Mouse (Mus musculus) liver, adult 2 months (tissue): Measurements from ENCODE around the gene Mertk. TPM values are rescaled to one million over a fixed set of nuclear protein-coding genes. Genes with fewer than 3 reads are reported as not detected.
A peak's percentile ranks its signal among the peaks of the same experiment; 100 is the strongest.

ENCODE experiments used
- DNase-seq: peaks from one replicate; pipeline ENCODE4 v3.0.0-alpha.2; 2011; ENCODE audit warnings: low read depth, low spot score; ENCODE audit errors: extremely low read depth
- H3K27ac ChIP-seq: fragments of 200-500 bp; replicated peaks from 2 replicates; pipeline ENCODE4 v1.5.1; 2012; ENCODE audit warnings: low read depth, mild to moderate bottlenecking, control low read depth, inconsistent platforms, low read length; ENCODE audit not compliant: insufficient read depth
- H3K27me3 ChIP-seq: fragments of 200-500 bp; 2 replicates; pipeline ENCODE4 v1.6.1; 2012; ENCODE audit warnings: mild to moderate bottlenecking, moderate library complexity, low read length, inconsistent platforms; ENCODE audit not compliant: control insufficient read depth, insufficient read depth
- H3K36me3 ChIP-seq: fragments of 200-500 bp; 2 replicates; pipeline ENCODE4 v1.6.1; 2012; ENCODE audit warnings: low read length, inconsistent platforms; ENCODE audit not compliant: control insufficient read depth, insufficient read depth
- H3K4me1 ChIP-seq: fragments of 200-500 bp; 2 replicates; pipeline ENCODE4 v1.6.1; 2011; ENCODE audit warnings: low read length; ENCODE audit not compliant: control insufficient read depth, insufficient read depth
- H3K4me3 ChIP-seq: fragments of 200-500 bp; 2 replicates; pipeline ENCODE4 v1.5.1; 2011; ENCODE audit warnings: low read depth, mild to moderate bottlenecking, control low read depth, low read length, moderate library complexity; ENCODE audit not compliant: insufficient read depth
- H3K79me2 ChIP-seq: fragments of 200-500 bp; 2 replicates; pipeline ENCODE4 v1.6.1; 2012; ENCODE audit warnings: inconsistent platforms, mild to moderate bottlenecking, low read length, moderate library complexity; ENCODE audit not compliant: control insufficient read depth, insufficient read depth
- H3K9ac ChIP-seq: fragments of 200-500 bp; 2 replicates; pipeline ENCODE4 v1.6.1; 2012; ENCODE audit warnings: low read depth, mild to moderate bottlenecking, control low read depth, inconsistent platforms, low read length
- CTCF ChIP-seq: fragments of 200-500 bp; IDR thresholded peaks from 2 replicates; pipeline ENCODE4 v1.5.1; 2011; ENCODE audit warnings: low read depth, low read length, control low read depth
- POLR2A ChIP-seq: fragments of 200-500 bp; IDR thresholded peaks from 2 replicates; pipeline ENCODE4 v1.6.1; 2011; ENCODE audit warnings: low read length, control low read depth; ENCODE audit not compliant: insufficient read depth; ENCODE audit errors: extremely low read depth
- WGBS: fragments of 180-500 bp; shearing (Covaris S2); methylation state at CpG from one replicate; pipeline ENCODE4 v1.1.7; 2018; 5-methylcytosine and 5-hydroxymethylcytosine counted together
- polyA plus RNA-seq: library from polyadenylated mRNA; depleted of rRNA; stranded (reverse); fragments of >200 nt; gene quantifications from 2 replicates; pipeline ENCODE4 v1.2.3, GENCODE M21; 2012; rRNA removed
- total RNA-seq: library from RNA; depleted of rRNA; stranded (reverse); fragments of >200 nt; gene quantifications from 2 replicates; pipeline ENCODE4 v1.2.3, GENCODE M21; 2014; rRNA removed

The Mertk gene
- total RNA-seq = 16.5 and 17.0 TPM in 2 replicates
- polyA plus RNA-seq = 3.0 and 3.8 TPM in 2 replicates

DNA sequence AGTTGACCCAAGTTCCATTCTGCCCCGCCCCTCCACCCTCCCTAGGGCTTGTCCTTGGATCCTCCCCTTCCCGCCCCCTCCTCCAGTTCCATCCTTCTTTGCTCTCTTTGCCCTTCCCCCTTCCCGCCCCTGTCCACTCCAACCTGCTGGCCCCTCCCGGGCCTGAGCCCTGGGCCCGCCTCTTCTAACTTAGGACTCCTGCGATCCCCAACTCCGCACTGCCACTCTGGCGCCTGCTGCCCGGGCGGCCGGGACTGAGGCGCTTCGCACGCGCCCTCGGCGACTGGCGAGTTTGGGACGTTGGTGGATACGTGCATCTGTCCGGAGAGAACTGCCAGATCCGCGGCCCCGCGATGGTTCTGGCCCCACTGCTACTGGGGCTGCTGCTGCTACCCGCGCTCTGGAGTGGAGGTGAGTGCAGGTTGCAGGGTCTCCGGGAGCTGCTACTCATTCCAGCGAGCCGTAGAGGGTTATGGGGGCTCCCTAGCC is at the start of gene Mertk:
TSS of gene Mertk (plus strand) at position 264 of the 489 bp plus-strand sequence.
- peak within 1 kb of the TSS; percentile 79 for H3K4me3 ChIP-seq
- H3K9ac ChIP-seq = peak within 1 kb of the TSS; percentile 77
- peak within 1 kb of the TSS; percentile 90 for H3K27ac ChIP-seq
- no peaks in the 10 kb centered on the region for H3K27me3 ChIP-seq
- H3K4me1 ChIP-seq = peaks cover 2% of the 10 kb centered on the region
- DNase-seq = peak; percentile 91
- under 1% methylated on average over 29 of the region's 30 CpGs for WGBS
- H3K79me2 ChIP-seq = peaks cover 11% of the 10 kb centered on the region; the same call in 1 of the 2 replicates
- no peak for TF ChIP-seq CTCF
- peak; percentile 99 for TF ChIP-seq POLR2A
- H3K36me3 ChIP-seq = no peaks in the 10 kb centered on the region

DNA sequence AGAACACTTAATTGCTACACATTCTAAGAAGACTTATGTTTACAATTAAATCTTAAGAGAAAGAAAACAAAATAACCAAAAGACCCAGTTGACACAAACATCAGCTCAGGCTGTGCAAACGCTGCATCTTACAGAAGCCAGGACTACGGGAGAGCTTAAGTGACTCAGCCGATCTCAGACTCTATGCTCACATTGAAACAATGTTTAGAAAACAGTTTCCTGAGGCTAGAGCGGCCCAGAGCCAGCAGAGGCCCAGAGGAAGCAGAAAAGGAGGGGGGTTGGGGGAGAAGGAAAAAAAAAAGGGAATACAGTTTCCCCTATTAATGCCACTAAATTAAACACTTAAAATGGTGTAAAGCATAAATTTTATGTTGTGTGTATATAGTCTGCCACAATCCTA is 18.1 kb upstream of the Mertk start:
- no peak overlapping the region for H3K9ac ChIP-seq
- no peak overlapping the region for H3K27ac ChIP-seq
- peaks cover 37% of the 10 kb centered on the region for H3K36me3 ChIP-seq
- H3K79me2 ChIP-seq = no peaks in the 10 kb centered on the region; the same call in 1 of the 2 replicates
- no peaks in the 10 kb centered on the region for H3K27me3 ChIP-seq
- 70% methylated on average over 4 of the region's 4 CpGs for WGBS
- H3K4me3 ChIP-seq = no peak overlapping the region
- no peak for DNase-seq
- H3K4me1 ChIP-seq = no peaks in the 10 kb centered on the region
- no peak for TF ChIP-seq CTCF
- TF ChIP-seq POLR2A = no peak

DNA sequence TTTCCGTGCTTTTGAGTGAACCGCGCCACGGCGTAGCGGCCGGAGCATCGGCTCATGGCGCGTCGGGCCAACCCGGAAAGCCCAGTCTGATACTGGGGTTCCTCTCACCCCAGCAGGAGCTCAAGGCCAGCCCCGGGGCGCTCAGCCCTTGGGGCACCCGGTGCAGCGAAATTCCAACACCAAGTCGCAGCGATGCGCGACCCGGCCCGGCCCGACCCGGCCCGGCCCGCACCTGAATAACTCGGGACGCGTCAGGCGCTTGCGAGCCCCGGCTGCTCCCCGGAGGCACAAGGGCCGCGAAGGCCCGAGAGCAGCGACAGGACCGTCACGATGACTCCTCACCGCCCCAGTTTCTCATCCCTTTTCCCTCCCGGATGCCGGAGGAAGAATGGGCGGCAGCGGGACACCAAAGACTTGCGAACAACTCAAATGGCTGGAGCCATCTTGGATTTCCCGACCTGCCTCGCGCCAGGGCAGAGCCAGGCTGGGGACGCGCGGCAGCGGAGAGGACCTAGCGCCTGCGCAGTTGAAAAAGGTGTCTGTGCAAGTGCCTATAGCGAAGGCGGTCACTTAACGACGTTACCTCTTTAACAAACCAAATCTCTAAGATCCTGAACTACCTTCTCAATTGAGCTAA is 11.7 kb upstream of the Mertk start, which contains the start of gene Anapc1:
TSS of gene Anapc1 (minus strand) at position 471 of the 637 bp plus-strand sequence.
- Histone ChIP-seq H3K27ac (peak within 1 kb of the TSS; percentile 62), H3K4me3 (peak within 1 kb of the TSS; percentile 94), H3K4me1 (peaks cover 4% of the 10 kb centered on the region; the same call in 1 of the 2 replicates), H3K9ac (peak within 1 kb of the TSS; percentile 97), H3K27me3 (no peaks in the 10 kb centered on the region), H3K36me3 (peaks cover 8% of the 10 kb centered on the region; the same call in 1 of the 2 replicates), H3K79me2 (peaks cover 4% of the 10 kb centered on the region; the same call in 1 of the 2 replicates)
- WGBS = under 1% methylated on average over 58 of the region's 58 CpGs
- TF ChIP-seq POLR2A (peak; percentile 58; the same call in 1 of the 2 replicates), CTCF (no peak)
- DNase-seq = peak; percentile 86

DNA sequence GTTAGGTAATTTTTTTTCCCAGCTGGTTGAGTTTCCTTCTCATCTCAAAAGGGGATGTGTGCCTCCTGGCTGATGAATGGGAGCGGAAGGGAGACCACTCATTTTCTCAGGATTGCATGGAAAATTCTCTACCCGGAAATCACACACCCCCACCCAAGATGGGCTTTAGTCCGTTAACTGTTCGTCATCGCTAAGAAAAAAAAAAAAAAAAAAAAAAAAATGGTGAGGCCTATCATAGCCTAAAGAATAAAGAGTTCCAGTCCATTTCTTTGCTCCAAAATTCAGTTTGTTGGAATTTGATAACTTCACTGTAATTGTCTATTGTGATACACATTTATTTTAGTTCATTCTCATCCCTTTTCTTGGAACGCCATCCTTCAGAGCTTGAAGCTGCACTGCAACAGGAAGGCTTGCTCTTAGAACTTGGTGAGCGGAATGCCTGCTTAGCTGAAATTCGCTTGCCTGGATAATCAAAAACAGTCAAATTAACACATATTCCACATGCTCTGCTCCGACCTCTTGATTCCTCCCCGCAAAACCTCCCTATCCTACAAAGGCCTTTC is 11.1 kb upstream of the Mertk start:
- no peak overlapping the region for H3K27ac ChIP-seq
- H3K9ac ChIP-seq = no peak overlapping the region
- no peak for TF ChIP-seq POLR2A
- TF ChIP-seq CTCF = no peak
- H3K36me3 ChIP-seq = peaks cover 5% of the 10 kb centered on the region; the same call in 1 of the 2 replicates
- WGBS = 50% methylated on average over 10 of the region's 10 CpGs
- no peaks in the 10 kb centered on the region for H3K27me3 ChIP-seq
- peak overlapping the region; percentile 94 for H3K4me3 ChIP-seq
- peaks cover 4% of the 10 kb centered on the region; the same call in 1 of the 2 replicates for H3K4me1 ChIP-seq
- no peak for DNase-seq
- peaks cover 4% of the 10 kb centered on the region; the same call in 1 of the 2 replicates for H3K79me2 ChIP-seq

DNA sequence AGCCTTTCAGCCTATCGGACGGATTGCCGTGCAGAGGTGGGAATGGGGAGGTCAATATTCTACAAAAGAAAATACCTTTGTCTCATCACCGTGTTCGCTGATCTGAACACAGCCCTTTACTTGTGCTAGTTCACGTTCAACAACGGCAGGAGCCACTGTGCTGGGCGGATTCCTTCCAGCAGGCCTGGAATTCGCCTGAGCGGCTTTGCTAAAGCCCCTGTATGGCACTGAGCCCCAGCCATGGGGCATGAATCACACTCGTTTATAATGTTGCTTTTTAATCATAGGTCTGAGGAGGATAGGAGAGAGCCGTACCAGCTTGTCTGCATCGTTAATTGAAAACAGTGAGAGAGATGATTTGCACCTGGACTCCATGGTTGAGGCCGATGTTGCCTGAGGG is 6.4 kb upstream of the Mertk start:
- H3K4me1 ChIP-seq = no peaks in the 10 kb centered on the region
- H3K4me3 ChIP-seq = no peak overlapping the region
- H3K36me3 ChIP-seq = no peaks in the 10 kb centered on the region
- H3K9ac ChIP-seq = no peak overlapping the region
- no peaks in the 10 kb centered on the region for H3K27me3 ChIP-seq
- WGBS = 87% methylated on average over 14 of the region's 14 CpGs
- no peak overlapping the region for H3K27ac ChIP-seq
- TF ChIP-seq POLR2A (no peak), CTCF (no peak)
- no peaks in the 10 kb centered on the region for H3K79me2 ChIP-seq
- DNase-seq = no peak
